Mouse (Mus musculus) right cerebral cortex, postnatal 25 days (tissue): ENCODE measurements around the gene Ttc38.
"Not testable (repeated sequence)": the region's sequence is repeated elsewhere in the genome, so short reads cannot be mapped to it uniquely, and the experiment has no call there.

ENCODE experiments used
- DNase-seq: peaks from one replicate; pipeline ENCODE4 v3.0.0; 2022

Ttc38 gene

GRCm38 (mm10) chr15:85826676-85827075 lies 5.4 kb upstream of the Ttc38 start:
- no peak for DNase-seq

GRCm38 (mm10) chr15:85828071-85828470 lies 4.0 kb upstream of the Ttc38 start:
- DNase-seq = no peak

GRCm38 (mm10) chr15:85829470-85829869 lies 2.6 kb upstream of the Ttc38 start:
- no peak for DNase-seq

GRCm38 (mm10) chr15:85832599-85832998 lies 493 bp downstream of the Ttc38 start:
- DNase-seq = no peak

GRCm38 (mm10) chr15:85835335-85835734 lies 3.2 kb downstream of the Ttc38 start:
- DNase-seq = no peak

- no peak for DNase-seq
Measured at GRCm38 (mm10) chr15:85836887-85837286, 4.8 kb downstream of the Ttc38 start.

GRCm38 (mm10) chr15:85840983-85841382 lies 8.9 kb downstream of the Ttc38 start:
- no peak for DNase-seq

- DNase-seq = no peak
Measured at GRCm38 (mm10) chr15:85841796-85842360, 9.8 kb downstream of the Ttc38 start.

- DNase-seq = no peak
Measured at GRCm38 (mm10) chr15:85845071-85845470, 13.0 kb downstream of the Ttc38 start.

GRCm38 (mm10) chr15:85851656-85852392 lies 19.7 kb downstream of the Ttc38 start:
- DNase-seq = no peak

- DNase-seq = no peak
Measured at GRCm38 (mm10) chr15:85858980-85859489, 26.9 kb downstream of the Ttc38 start.

GRCm38 (mm10) chr15:85859490-85860031 lies 27.5 kb downstream of the Ttc38 start, which contains the start of gene Gtse1:
Gtse1 (plus strand) TSS chr15:85859745.
- peak; percentile 91 for DNase-seq

GRCm38 (mm10) chr15:85865913-85866312 lies 33.8 kb downstream of the Ttc38 start:
- not testable (repeated sequence) for DNase-seq

GRCm38 (mm10) chr15:85867696-85868095 lies 35.6 kb downstream of the Ttc38 start:
- DNase-seq = peak; percentile 66

- no peak for DNase-seq
Measured at GRCm38 (mm10) chr15:85877336-85877735, 45.2 kb downstream of the Ttc38 start.

- DNase-seq = peak; percentile 92
Measured at GRCm38 (mm10) chr15:85878848-85879497, 46.9 kb downstream of the Ttc38 start, which contains the start of gene Trmu. Trmu (plus strand) TSS chr15:85879312.

GRCm38 (mm10) chr15:85879498-85879895 lies 47.4 kb downstream of the Ttc38 start:
- DNase-seq = no peak

- DNase-seq = no peak
Measured at GRCm38 (mm10) chr15:85885606-85886005, 53.5 kb downstream of the Ttc38 start.

- DNase-seq = no peak
Measured at GRCm38 (mm10) chr15:85889235-85889634, 57.1 kb downstream of the Ttc38 start.

- no peak for DNase-seq
Measured at GRCm38 (mm10) chr15:85891971-85892370, 59.9 kb downstream of the Ttc38 start.

- no peak for DNase-seq
Measured at GRCm38 (mm10) chr15:85892498-85893118, 60.5 kb downstream of the Ttc38 start.

GRCm38 (mm10) chr15:85893871-85894270 lies 61.8 kb downstream of the Ttc38 start:
- DNase-seq = no peak

- DNase-seq = peak; percentile 67
Measured at GRCm38 (mm10) chr15:85896284-85896683, 64.2 kb downstream of the Ttc38 start.
